Mouse (Mus musculus): ENCODE measurements at regions not wholly inside any gene's neighbourhood (a gene's known extent, or its start where the extent isn't known, plus 50 kb on each side); places are given as distances from the start of the nearest gene placed in this dataset.

DNA sequence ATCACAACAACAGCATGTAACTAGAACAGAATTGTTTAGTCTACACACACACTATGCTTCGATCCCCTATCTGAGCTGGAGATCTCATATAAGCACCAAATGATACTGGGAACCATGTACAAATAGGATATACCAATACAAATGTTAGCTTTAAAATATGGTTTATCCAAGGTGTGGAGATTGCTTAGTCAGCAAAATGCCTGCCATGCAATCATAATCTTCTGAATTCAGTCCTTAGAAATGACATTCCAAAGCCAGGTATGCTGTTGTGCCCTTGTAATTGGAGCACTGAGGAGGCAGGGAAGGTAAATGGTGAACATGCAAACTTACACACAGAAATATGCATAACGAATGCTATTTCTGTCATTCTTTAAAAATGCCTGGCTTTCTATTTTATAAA lies 54.0 kb upstream of the Thsd7b start:
- DNase-seq (ENCODE audit: low spot score in 2 of 2) = no peak

- DNase-seq (ENCODE audit: low spot score in 2 of 2) = no peak
These were observed 64.3 kb upstream of the Thsd7b start for GRCm38 (mm10) chr1:129208806-129209205.

- DNase-seq (ENCODE audit: low spot score in 2 of 2) = no peak
These were observed 64.7 kb upstream of the Thsd7b start for GRCm38 (mm10) chr1:129208406-129208805.

GRCm38 (mm10) chr1:129207674-129208073 lies 65.4 kb upstream of the Thsd7b start:
- DNase-seq (ENCODE audit: low spot score in 2 of 2) = no peak

DNA sequence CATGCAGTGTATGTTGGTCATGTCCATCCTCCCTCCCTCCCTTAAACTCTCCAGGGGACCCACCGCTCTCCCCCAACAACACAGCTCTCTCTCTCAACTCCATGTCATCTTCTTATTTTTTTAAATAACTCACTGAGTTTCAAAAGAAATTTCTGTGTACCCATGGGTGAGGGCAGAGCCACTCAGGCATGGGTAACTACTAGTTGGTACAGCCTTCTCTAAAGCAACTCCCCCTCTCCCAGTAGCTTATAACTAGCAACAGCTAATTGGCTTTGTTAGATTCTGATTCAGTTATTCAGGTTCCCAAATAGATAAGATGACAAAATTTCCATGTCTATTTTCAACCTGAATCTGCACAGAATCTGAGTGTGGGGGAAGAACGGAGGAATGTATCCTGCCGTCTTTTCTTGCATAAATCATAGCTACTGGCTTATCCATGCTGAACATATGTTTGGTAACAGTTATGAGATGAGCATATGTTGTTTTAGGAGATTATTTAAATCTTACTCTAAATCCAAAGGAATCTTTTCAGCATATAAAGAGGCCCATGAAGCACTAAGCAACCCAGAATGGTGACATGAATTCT lies 92.8 kb upstream of the Thsd7b start:
- no peak for DNase-seq (ENCODE audit: low spot score in 2 of 2)

- DNase-seq (ENCODE audit: low spot score in 2 of 2) = no peak
These were observed 103.2 kb upstream of the Thsd7b start for GRCm38 (mm10) chr1:129169936-129170335.

DNA sequence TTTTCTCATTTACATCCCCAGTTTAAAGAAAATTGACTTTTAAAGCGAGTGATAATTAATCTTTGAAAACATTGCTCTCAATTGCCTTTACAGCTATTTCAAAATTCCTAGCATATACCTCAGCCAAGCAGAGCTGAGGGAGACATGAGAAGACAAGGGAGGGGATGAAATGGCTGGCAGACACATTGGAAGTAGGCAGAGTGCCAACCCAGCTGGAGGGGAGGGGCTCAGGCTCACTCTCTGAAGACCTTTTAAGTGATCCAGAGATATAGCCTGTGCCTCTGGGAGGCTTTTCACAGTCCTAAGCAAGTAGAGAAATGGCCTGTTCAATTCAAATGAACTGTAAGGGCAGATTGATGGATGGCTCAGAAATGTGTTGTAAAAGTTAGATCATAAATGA lies 122.5 kb upstream of the Thsd7b start:
- no peak for DNase-seq (ENCODE audit: low spot score in 2 of 2)

DNA sequence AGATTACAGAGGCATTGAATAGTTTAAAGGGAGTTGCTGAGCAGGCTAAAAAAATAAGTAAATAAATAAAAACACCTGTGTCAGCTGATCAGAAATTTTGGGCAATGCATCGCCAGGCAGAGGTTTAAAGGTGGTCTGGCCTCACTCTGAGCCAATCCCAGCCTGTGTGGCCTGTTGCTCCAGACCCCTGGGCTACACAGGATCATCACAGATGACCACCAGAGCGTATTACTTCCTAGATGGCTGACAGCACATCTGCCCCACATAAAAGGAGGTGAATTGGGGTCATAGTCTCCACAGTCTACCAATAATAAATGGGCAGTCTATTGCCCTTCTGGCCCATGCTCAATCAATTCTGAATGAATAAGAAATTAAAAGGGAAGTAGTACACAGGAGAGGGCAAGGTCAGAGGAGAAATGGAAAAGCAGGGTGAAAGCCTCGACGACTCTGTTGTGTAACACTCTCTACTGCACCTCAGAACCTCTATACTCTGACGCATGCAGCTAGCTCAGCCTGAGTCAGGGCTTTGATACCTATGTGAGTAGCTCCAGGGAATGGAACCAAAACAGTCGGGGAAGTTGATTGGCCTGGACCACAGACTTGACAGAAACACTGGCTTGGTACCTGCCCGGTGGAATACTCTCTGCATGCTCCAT lies 124.2 kb upstream of the Thsd7b start:
- no peak for DNase-seq (ENCODE audit: low spot score in 2 of 2)

GRCm38 (mm10) chr1:129146395-129147094 lies 126.6 kb upstream of the Thsd7b start:
- no peak for DNase-seq (ENCODE audit: low spot score in 2 of 2)

DNA sequence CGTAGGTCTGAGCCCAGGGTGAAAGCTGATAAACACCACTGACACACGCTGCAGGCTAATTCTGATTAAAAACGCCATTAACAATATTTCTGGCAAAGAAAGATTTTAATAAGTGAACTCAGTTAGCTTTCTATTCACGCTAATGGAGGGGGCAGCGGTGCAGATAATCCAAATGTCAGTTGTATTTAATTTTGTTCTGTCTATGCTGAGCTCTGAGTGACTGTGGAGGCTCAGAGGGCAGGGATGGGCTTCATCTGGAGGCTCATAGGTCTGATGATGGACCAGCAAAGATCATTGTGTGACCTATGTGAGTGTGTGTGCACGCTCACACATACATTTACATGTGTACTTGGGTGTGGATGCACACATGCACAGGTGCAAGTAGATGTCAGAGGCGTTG lies 134.3 kb upstream of the Thsd7b start:
- DNase-seq (ENCODE audit: low spot score in 2 of 2) = no peak

DNA sequence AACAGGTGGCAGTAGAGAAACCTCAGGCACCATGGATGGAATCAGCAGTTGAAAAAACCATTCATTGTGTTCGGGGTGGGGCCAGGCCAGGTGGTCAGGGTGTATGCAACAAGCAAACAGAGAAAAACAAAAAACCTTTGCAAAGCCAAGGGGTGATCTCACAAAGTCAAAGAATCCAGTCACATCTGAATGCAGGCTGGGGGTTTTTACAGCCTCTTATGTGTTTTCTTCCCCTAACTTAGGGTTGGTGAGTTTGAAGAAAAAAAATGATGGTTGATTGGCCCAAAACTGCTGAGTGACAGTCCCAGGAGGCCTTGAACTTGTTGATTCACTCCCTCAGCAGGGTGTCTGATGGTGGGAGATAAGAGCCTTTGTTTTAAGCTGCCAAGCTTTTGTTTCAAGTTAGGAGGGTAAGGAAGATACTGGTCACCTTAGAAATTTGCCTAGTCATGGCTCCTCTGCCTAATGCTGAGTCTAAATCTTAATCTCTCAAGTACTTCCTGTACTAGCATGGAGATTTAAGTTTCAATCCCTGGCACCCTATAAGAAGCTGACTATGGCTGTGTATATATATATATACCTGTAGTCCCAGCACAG lies 166.0 kb upstream of the Thsd7b start:
- DNase-seq (ENCODE audit: low spot score in 2 of 2) = no peak

DNA sequence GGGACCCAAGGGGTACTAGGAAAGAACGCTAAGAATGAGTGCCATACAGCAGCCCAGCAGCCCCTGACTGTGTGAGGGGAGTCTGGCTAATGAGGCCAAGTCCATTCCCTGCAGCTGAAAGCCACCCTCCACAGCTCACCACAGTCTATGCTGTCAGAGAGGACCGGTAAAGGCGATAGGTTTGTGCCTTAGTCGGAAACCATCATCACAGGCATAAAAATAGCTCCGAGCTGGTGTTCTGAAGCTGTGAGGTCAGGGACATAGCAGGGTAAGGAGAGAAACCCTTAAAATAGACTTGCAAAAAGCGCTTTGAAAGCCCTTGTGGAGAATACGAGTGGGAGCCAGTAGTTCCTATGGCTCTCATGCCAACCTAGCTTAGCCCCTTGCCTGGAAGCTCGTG lies 172.1 kb upstream of the Thsd7b start:
- DNase-seq (ENCODE audit: low spot score in 2 of 2) = no peak

GRCm38 (mm10) chr1:129078274-129078673 lies 194.8 kb upstream of the Thsd7b start:
- DNase-seq (ENCODE audit: low spot score in 2 of 2) = no peak

- DNase-seq (ENCODE audit: low spot score in 2 of 2) = no peak
These were observed 215.9 kb upstream of the Thsd7b start for GRCm38 (mm10) chr1:129057182-129057581.

GRCm38 (mm10) chr1:129055252-129055651 lies 217.8 kb upstream of the Thsd7b start:
- no peak for DNase-seq (ENCODE audit: low spot score in 2 of 2)

DNA sequence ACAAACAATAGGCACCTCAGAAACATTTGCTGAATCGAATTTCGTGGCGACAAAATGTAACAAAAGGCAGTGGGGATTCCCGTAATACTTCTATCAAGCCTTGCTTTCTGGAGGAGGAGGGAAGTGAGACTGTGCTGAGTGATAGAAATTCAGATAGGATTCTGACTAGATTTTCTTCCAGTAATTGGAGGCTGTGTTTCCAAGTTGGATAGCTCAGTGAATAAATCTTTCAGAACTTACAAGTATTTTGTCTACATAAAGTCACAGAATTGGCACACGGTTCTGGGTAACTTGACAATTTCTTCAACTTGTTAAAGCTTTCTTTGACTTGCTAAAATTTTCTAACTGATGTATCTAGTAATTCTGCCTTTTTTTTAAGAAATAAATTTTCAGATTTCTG lies 239.4 kb upstream of the Thsd7b start:
- no peak for DNase-seq (ENCODE audit: low spot score in 2 of 2)

DNA sequence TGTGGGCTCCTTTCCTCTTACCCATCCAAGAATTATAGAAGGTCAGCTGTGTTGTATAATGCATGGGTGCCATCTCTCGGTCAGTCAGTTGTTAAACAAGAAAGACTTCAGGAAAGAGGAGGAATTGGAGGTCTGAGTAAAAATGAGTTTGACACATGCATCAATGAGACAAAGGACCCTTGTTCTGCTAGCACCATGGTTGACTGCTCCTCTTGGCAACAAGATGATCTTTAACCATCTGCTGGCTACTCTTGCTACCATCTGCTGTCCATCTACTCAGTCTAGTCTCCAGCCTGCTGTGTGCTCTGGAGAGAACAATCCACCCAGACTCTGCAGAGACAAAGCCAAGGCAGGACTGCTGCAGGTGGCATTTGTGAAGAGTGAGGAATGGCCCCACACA lies 267.2 kb upstream of the Thsd7b start:
- DNase-seq (ENCODE audit: low spot score in 2 of 2) = no peak

DNA sequence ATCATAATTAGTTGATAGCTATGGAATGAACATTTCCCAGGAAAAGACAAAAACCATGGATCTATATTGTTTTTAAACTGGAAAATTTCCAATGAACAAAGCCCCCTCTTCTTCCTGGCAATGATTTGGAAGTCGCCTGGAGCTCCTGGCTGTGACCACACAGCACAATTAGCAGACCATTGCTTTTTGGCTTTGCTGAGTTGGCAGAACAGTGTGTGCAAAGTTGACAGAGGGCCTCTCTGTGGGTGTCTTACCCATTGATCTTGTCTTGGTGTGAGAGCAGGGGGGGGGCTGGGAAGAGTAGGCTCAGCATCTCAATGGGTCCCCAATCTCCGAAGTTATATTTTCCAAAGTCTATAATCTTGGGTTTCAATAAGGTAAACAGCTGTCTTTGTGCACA lies 270.8 kb upstream of the Thsd7b start:
- DNase-seq (ENCODE audit: low spot score in 2 of 2) = no peak

DNA sequence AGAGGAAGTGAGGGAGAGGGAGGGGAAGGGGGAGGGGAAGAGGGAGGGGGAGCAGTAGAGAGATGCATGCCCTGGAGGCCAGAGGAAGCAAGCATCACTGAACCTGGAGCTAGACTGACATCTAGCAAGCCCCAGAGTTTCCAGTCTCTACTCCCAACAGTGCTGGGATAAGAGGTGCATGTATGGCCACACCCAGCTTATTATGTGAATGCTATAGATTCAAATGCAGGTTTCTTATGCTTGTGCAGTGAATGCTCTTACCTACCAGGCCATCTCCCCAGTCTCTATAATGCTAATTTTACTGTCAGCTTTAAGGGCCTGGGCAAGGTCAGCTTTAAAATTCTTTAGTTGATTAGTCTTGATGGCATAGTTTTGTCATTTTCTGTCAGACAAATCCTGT lies 271.3 kb upstream of the Thsd7b start:
- DNase-seq (ENCODE audit: low spot score in 2 of 2) = no peak

GRCm38 (mm10) chr1:128999741-129000517 lies 273.2 kb upstream of the Thsd7b start:
- DNase-seq (ENCODE audit: low spot score in 2 of 2) = no peak

DNA sequence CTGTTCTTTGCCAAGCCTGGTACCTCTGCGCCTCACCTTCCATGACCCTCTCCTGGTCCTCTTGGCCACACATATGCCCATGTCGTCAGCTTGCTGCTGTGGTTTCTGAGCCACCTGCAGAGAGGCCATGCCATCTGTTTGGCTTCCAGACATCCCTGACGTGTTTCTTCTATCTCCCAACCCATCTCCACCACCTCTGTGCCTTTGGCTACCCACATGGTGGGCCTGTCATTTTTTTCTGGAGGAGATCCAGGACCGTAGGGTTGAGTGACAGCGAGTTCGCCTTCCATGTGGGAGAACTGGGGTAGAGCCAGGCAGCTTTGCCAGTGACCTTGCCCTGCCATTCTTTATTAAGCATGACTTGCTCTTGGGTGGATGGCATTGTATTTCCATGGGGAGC lies 278.4 kb upstream of the Thsd7b start:
- DNase-seq (ENCODE audit: low spot score in 2 of 2) = no peak

GRCm38 (mm10) chr1:128983411-128983810 lies 289.7 kb upstream of the Thsd7b start:
- DNase-seq (ENCODE audit: low spot score in 2 of 2) = no peak
